Mouse (Mus musculus) liver, postnatal 0 days (tissue): ENCODE measurements around the gene Ppm1a.

Experiments
- CTCF ChIP-seq: sonication (generic); IDR thresholded peaks from 2 replicates; pipeline ENCODE4 v1.5.1; 2016; ENCODE audit warnings: antibody characterized with exemption, low read depth
- EP300 ChIP-seq: IDR thresholded peaks from 2 replicates; pipeline ENCODE4 v1.6.1; 2016; ENCODE audit warnings: antibody characterized with exemption, low read depth, mild to moderate bottlenecking

DNA sequence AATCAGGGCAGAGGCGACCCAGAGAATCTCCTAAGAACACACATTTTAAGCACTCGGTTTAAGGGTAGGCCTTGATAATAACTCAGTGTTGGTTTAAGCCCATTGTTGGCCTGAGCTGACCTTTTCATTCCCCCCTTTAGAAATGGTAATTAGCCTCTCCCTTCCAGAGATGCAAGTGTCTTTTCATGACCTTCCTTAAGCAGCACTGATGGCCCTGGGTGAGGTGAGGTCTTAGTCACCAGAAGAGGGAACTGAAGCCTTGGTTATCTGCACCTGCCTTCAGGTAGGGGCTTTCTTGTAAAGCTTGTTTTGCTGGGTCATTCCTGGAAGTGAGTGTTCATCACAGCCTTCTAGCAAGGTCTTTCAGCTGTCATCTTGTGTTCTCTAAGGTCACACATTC, 23.1 kb upstream of the Ppm1a start:
- TF ChIP-seq CTCF, result no peak
- TF ChIP-seq EP300, result no peak
